Mouse (Mus musculus) hindbrain, embryonic 10.5 days (tissue): ENCODE results near the gene Hepacam. TPM values are rescaled to one million over a fixed set of nuclear protein-coding genes. Genes with fewer than 3 reads are reported as not detected.
A peak's percentile ranks its signal among the peaks of the same experiment; 100 is the strongest.

ENCODE experiments used
- DNase-seq: peaks from one replicate; pipeline ENCODE4 v3.0.0-alpha.2; 2017; ENCODE audit warnings: low spot score
- H3K27ac ChIP-seq: fragments of 300-500 bp; sonication (generic); 2 replicates; pipeline ENCODE4 v1.5.1; 2016; ENCODE audit warnings: mild to moderate bottlenecking, moderate library complexity
- H3K27me3 ChIP-seq: fragments of 300-500 bp; sonication (generic); 2 replicates; pipeline ENCODE4 v1.6.1; 2016; ENCODE audit warnings: mild to moderate bottlenecking; ENCODE audit not compliant: poor library complexity, insufficient read depth, severe bottlenecking
- H3K36me3 ChIP-seq: fragments of 300-500 bp; sonication (generic); 2 replicates; pipeline ENCODE4 v1.6.1; 2016; ENCODE audit warnings: mild to moderate bottlenecking, moderate library complexity
- H3K4me1 ChIP-seq: fragments of 300-500 bp; sonication (generic); replicated peaks from 2 replicates; pipeline ENCODE4 v1.6.1; 2016; ENCODE audit warnings: mild to moderate bottlenecking
- H3K4me3 ChIP-seq: fragments of 300-500 bp; sonication (generic); 2 replicates; pipeline ENCODE4 v1.5.1; 2016; ENCODE audit warnings: mild to moderate bottlenecking, moderate library complexity
- H3K9me3 ChIP-seq: fragments of 300-500 bp; sonication (generic); 2 replicates; pipeline ENCODE4 v1.6.1; 2016; ENCODE audit warnings: mild to moderate bottlenecking, moderate library complexity
- WGBS: fragments of 180-500 bp; shearing (Covaris S2); methylation state at CpG from one replicate; pipeline ENCODE4 v1.1.7; 2016; 5-methylcytosine and 5-hydroxymethylcytosine counted together
- polyA plus RNA-seq: library from polyadenylated mRNA; unstranded; fragments of >200 nt; fragmentation: Nextera tagmentation; extraction: Ambion mirVana; gene quantifications from 2 replicates; pipeline ENCODE4 v1.2.1, GENCODE M21; 2016

Gene Hepacam
- polyA plus RNA-seq, 1 experiment from 2014 or later = 0.51 TPM

- H3K36me3 ChIP-seq = no peaks in the 10 kb centered on the region
- no peak overlapping the region for H3K4me3 ChIP-seq
- no peak for DNase-seq
- H3K27me3 ChIP-seq = no peaks in the 10 kb centered on the region
- no peak overlapping the region for H3K27ac ChIP-seq
- no peaks in the 10 kb centered on the region for H3K9me3 ChIP-seq
- H3K4me1 ChIP-seq = 0 out of 2 replicates have a peak, but pooled peaks cover 5% of the 10 kb centered on the region
- WGBS = 87% methylated on average over 8 of the region's 8 CpGs
Observed at GRCm38 (mm10) chr9:37393482-37394131, 26.5 kb downstream of the Hepacam start.

DNA sequence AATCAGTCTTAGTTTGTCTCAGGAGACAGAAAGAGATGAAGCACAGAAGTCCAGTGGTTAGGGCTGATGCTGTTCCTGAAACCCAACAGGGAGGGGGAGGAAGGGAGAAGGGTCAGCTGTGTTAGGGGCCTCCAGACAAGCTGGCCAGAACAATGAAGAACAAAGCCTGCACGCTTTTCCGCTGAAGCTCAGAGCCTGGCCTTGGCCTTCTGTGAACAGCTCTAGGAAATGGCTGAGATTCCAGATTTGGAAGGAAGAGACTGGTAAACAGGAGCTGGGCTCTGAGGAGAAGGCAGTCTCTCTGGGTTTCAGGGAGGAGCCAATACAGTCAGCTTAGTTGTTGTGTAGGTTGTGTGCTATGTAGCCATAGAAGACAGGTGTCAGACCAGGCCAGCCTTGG is 33.4 kb downstream of the Hepacam start:
- WGBS = 63% methylated on average over 2 of the region's 2 CpGs

GRCm38 (mm10) chr9:37401802-37402201 is 34.7 kb downstream of the Hepacam start, which contains the start of gene Robo4:
Robo4 (plus strand) TSS chr9:37401897.
- no peaks in the 10 kb centered on the region for H3K9me3 ChIP-seq
- H3K4me3 ChIP-seq = 0 out of 2 replicates have a peak within 1 kb of the TSS, but pooled peaks have one; percentile 5
- peaks cover 25% of the 10 kb centered on the region for H3K27me3 ChIP-seq
- H3K36me3 ChIP-seq = no peaks in the 10 kb centered on the region
- WGBS = 16% methylated on average over 7 of the region's 7 CpGs
- peak within 1 kb of the TSS; percentile 53; the same call in 1 of the 2 replicates for H3K27ac ChIP-seq
- no peak for DNase-seq
- peaks cover 4% of the 10 kb centered on the region; the same call in 1 of the 2 replicates for H3K4me1 ChIP-seq

More for the DNA sequence above, 33.4 kb downstream of the Hepacam start:
- Histone ChIP-seq H3K4me1 (peaks cover 4% of the 10 kb centered on the region; the same call in 1 of the 2 replicates), H3K4me3 (no peak overlapping the region), H3K27me3 (peaks cover 22% of the 10 kb centered on the region), H3K36me3 (no peaks in the 10 kb centered on the region), H3K9me3 (no peaks in the 10 kb centered on the region), H3K27ac (no peak overlapping the region)
- no peak for DNase-seq

GRCm38 (mm10) chr9:37402501-37402900 is 35.4 kb downstream of the Hepacam start:
- peaks cover 32% of the 10 kb centered on the region for H3K27me3 ChIP-seq

GRCm38 (mm10) chr9:37403011-37403410 is 35.9 kb downstream of the Hepacam start:
- H3K4me3 ChIP-seq = no peak overlapping the region
- no peak overlapping the region for H3K27ac ChIP-seq
- H3K27me3 ChIP-seq = peaks cover 37% of the 10 kb centered on the region
- H3K4me1 ChIP-seq = peaks cover 8% of the 10 kb centered on the region
- WGBS = 87% methylated on average over 7 of the region's 7 CpGs
- no peaks in the 10 kb centered on the region for H3K9me3 ChIP-seq
- no peak for DNase-seq
- H3K36me3 ChIP-seq = no peaks in the 10 kb centered on the region

More at GRCm38 (mm10) chr9:37402501-37402900, 35.4 kb downstream of the Hepacam start:
- Histone ChIP-seq H3K9me3 (no peaks in the 10 kb centered on the region), H3K4me3 (0 out of 2 replicates have a peak overlapping the region, but pooled peaks have one; percentile 5), H3K27ac (peak overlapping the region; percentile 53; the same call in 1 of the 2 replicates), H3K4me1 (peaks cover 4% of the 10 kb centered on the region; the same call in 1 of the 2 replicates), H3K36me3 (no peaks in the 10 kb centered on the region)
- DNase-seq = no peak
- 92% methylated on average over 7 of the region's 7 CpGs for WGBS

DNA sequence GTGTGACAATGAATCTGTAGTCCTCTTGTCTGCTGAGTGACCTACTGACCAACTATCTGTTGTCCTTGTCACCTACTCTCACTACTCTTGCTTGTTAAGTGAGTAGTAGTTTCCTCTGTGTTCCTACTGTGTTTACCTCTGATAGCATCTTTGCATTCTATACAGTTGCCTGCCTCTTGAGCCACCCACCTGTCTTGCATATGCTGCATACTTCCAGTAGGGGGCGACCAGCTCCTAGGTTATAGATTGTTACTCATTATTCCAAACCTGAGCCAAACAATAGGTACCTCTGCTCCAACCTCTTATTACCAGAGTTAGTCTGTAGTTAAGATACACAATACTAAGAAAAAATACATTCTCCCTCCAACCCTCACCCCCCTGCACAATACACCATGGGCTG is 39.2 kb downstream of the Hepacam start:
- Histone ChIP-seq H3K9me3 (no peaks in the 10 kb centered on the region), H3K4me1 (peaks cover 13% of the 10 kb centered on the region), H3K27ac (no peak overlapping the region), H3K4me3 (no peak overlapping the region), H3K27me3 (peaks cover 45% of the 10 kb centered on the region), H3K36me3 (no peaks in the 10 kb centered on the region)
- no peak for DNase-seq
- WGBS = 3% methylated on average over 1 of the region's 1 CpGs

DNA sequence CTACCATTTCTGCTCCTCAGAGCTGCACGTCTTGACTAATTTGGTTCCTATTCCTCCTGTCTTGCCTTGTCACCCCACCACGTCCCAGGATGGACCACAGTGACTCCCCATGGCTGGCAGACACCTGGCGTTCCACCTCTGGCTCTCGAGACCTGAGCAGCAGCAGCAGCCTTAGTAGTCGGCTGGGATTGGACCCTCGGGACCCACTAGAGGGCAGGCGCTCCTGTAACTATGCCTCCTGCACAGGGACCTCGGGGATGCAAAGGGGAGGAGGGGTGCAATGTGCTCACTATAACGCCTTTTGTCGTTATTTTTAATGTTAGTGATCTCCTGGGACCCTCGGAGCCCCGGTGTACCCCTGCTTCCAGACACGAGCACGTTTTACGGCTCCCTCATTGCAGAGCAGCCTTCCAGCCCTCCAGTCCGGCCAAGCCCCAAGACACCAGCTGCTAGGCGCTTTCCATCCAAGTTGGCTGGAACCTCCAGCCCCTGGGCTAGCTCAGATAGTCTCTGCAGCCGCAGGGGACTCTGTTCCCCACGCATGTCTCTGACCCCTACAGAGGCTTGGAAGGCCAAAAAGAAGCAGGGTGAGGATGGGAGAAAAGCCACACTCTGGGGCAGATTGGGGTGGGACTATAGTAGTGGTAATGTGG is 40.8 kb downstream of the Hepacam start:
- peaks cover 36% of the 10 kb centered on the region for H3K27me3 ChIP-seq
- peak; percentile 30 for DNase-seq

DNA sequence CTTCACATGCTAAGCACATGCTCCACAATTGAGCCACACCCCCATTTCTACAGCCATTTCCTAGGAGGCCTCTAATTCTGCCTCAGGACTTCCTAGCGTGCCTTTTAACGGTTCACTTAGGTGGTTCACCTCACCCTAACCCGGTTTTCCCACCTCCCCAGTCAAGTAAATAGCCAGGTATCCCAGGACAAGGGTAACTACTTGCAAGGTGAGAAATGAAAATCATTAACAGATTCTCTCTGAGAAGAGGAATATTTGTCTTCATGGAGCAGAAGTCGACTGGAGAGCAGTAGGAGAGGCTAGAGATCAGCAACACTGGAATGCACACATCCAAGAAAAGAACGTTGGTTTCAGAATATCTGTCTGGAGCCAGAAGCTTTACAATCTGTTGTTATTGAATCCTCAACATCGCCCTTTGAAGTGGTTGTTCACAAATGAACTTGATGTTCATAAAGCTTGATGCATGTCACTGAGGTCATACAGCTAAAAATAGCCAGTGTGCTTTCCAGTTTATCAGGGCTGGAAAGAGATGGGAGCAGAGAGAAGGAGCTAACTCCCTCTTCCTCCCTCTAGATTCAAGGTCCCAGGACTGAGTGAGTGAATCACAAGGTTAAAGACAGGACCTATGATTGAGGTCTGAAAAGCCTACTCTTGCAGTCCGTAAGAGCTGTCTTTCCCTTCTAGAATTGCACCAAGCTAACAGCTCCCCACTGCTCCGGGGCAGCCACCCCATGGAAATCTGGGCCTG is 42.7 kb downstream of the Hepacam start:
- Histone ChIP-seq H3K4me3 (no peak overlapping the region), H3K9me3 (no peaks in the 10 kb centered on the region), H3K27ac (no peak overlapping the region), H3K4me1 (peaks cover 9% of the 10 kb centered on the region), H3K27me3 (peaks cover 25% of the 10 kb centered on the region), H3K36me3 (no peaks in the 10 kb centered on the region)
- DNase-seq = no peak
- 82% methylated on average over 8 of the region's 8 CpGs for WGBS

More for the DNA sequence above, 40.8 kb downstream of the Hepacam start:
- H3K4me1 ChIP-seq = peaks cover 9% of the 10 kb centered on the region
- no peak overlapping the region for H3K27ac ChIP-seq
- WGBS = 14% methylated on average over 19 of the region's 19 CpGs
- peak overlapping the region; percentile 31 for H3K4me3 ChIP-seq
- H3K9me3 ChIP-seq = no peaks in the 10 kb centered on the region
- H3K36me3 ChIP-seq = no peaks in the 10 kb centered on the region

DNA sequence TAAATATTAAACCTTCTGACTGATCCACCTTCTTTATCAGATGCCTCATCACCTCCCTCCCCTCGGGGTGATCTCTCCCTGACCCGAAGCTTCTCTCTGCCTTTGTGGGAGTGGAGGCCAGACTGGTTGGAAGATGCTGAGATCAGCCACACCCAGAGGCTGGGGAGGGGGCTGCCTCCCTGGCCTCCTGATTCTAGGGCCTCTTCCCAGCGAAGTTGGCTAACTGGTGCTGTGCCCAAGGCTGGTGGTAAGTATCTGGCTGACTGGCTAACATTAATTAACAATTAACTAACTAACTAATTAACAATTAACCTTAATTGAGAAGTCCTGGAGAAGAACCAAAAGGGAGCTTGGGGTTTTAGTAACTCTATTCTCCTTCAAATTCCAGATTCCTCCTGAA is 45.8 kb downstream of the Hepacam start:
- Histone ChIP-seq H3K9me3 (no peaks in the 10 kb centered on the region), H3K36me3 (no peaks in the 10 kb centered on the region), H3K27me3 (peaks cover 22% of the 10 kb centered on the region), H3K4me3 (no peak overlapping the region), H3K27ac (no peak overlapping the region), H3K4me1 (peaks cover 5% of the 10 kb centered on the region)
- 65% methylated on average over 3 of the region's 3 CpGs for WGBS
- DNase-seq = no peak

- H3K27me3 ChIP-seq = peaks cover 30% of the 10 kb centered on the region
- H3K4me3 ChIP-seq = no peak overlapping the region
- no peak overlapping the region for H3K27ac ChIP-seq
- DNase-seq = no peak
- no peaks in the 10 kb centered on the region for H3K36me3 ChIP-seq
- H3K9me3 ChIP-seq = no peaks in the 10 kb centered on the region
- 80% methylated on average over 3 of the region's 3 CpGs for WGBS
- H3K4me1 ChIP-seq = no peaks in the 10 kb centered on the region
Observed at GRCm38 (mm10) chr9:37414666-37415065, 47.5 kb downstream of the Hepacam start.

DNA sequence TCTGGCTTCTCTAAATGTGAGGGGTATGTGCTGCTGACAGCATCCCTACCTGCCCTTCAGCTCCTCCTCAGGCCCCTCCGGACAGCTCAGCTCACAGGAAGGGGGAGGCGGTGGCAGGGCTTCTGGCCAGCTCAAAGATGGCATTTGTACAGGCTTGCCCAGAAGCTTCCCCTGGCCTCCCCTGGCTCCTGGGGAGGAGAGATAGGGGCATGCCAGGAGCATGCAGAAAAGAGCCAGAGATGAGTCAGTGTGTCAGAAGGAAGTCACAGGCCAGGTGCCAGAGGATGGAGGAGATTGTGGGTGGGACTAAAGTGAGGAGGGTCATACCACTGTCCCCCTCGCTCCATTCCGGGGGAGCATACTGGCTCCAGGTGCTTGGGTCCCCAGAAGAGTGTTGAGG is 51.6 kb downstream of the Hepacam start:
- H3K9me3 ChIP-seq = no peaks in the 10 kb centered on the region
- H3K4me3 ChIP-seq = no peak overlapping the region
- DNase-seq = no peak
- peaks cover 69% of the 10 kb centered on the region for H3K27me3 ChIP-seq
- H3K4me1 ChIP-seq = peaks cover 12% of the 10 kb centered on the region
- H3K27ac ChIP-seq = no peak overlapping the region
- H3K36me3 ChIP-seq = no peaks in the 10 kb centered on the region
- 85% methylated on average over 4 of the region's 4 CpGs for WGBS

- under 1% methylated on average over 27 of the region's 27 CpGs for WGBS
- H3K9me3 ChIP-seq = no peaks in the 10 kb centered on the region
- DNase-seq = peak; percentile 90
- peak overlapping the region; percentile 43 for H3K4me3 ChIP-seq
- H3K27me3 ChIP-seq = peaks cover 73% of the 10 kb centered on the region
- peaks cover 12% of the 10 kb centered on the region for H3K4me1 ChIP-seq
- H3K27ac ChIP-seq = no peak overlapping the region
- no peaks in the 10 kb centered on the region for H3K36me3 ChIP-seq
Observed at GRCm38 (mm10) chr9:37420676-37421075, 53.5 kb downstream of the Hepacam start.
